Mouse (Mus musculus) lung, adult 2 months (tissue): ENCODE measurements around the gene Yipf3. TPM values are rescaled to one million over a fixed set of nuclear protein-coding genes. Genes with fewer than 3 reads are reported as not detected.
A peak's percentile ranks its signal among the peaks of the same experiment; 100 is the strongest.

Experiments used
- DNase-seq: peaks from one replicate; pipeline ENCODE4 v3.0.0; 2022
- H3K4me1 ChIP-seq: fragments of 200-500 bp; 2 replicates; pipeline ENCODE4 v1.6.1; 2011; ENCODE audit warnings: low read length; ENCODE audit not compliant: control insufficient read depth, insufficient read depth
- H3K4me3 ChIP-seq: fragments of 200-500 bp; replicated peaks from 2 replicates; pipeline ENCODE3; 2011; ENCODE audit warnings: low read depth, mild to moderate bottlenecking, control low read depth, low read length; ENCODE audit errors: extremely low read depth
- CTCF ChIP-seq: fragments of 200-500 bp; IDR thresholded peaks from 2 replicates; pipeline ENCODE4 v1.5.1; 2011; ENCODE audit warnings: mild to moderate bottlenecking, low read length, control low read depth; ENCODE audit not compliant: insufficient read depth
- POLR2A ChIP-seq: fragments of 200-500 bp; IDR thresholded peaks from 2 replicates; pipeline ENCODE4 v1.6.1; 2011; ENCODE audit warnings: low read depth, mild to moderate bottlenecking, control low read depth, low read length, borderline replicate concordance; ENCODE audit errors: extremely low read depth
- WGBS: fragments of 180-500 bp; shearing (Covaris S2); methylation state at CpG from one replicate; pipeline ENCODE4 v1.1.7; 2018; 5-methylcytosine and 5-hydroxymethylcytosine counted together
- polyA plus RNA-seq: library from polyadenylated mRNA; depleted of rRNA; stranded (reverse); fragments of >200 nt; gene quantifications from 2 replicates; pipeline ENCODE4 v1.2.3, GENCODE M21; 2012

Yipf3 gene
- polyA plus RNA-seq, 1 experiment, result 208 TPM

GRCm38 (mm10) chr17:46253452-46254084, 5.7 kb downstream of the Yipf3 start, which contains the start of gene Lrrc73:
Lrrc73 (plus strand) TSS chr17:46253531.
- H3K4me3 ChIP-seq, result peak within 1 kb of the TSS; percentile 62
- DNase-seq, result peak; percentile 89
- WGBS, result 2% methylated on average over 45 of the region's 48 CpGs
- no peak for TF ChIP-seq CTCF
- peak; percentile 47; the same call in 1 of the 2 replicates for TF ChIP-seq POLR2A
- H3K4me1 ChIP-seq, result peaks cover 15% of the 10 kb centered on the region

- H3K4me1 ChIP-seq, result peaks cover 10% of the 10 kb centered on the region
- H3K4me3 ChIP-seq, result peak overlapping the region; percentile 39
- under 1% methylated on average over 50 of the region's 54 CpGs for WGBS
- no peak for TF ChIP-seq POLR2A
- no peak for TF ChIP-seq CTCF
- no peak for DNase-seq
These were observed 6.2 kb downstream of the Yipf3 start for GRCm38 (mm10) chr17:46254106-46254505.

- DNase-seq, result no peak
- H3K4me1 ChIP-seq, result peaks cover 7% of the 10 kb centered on the region
- no peak overlapping the region for H3K4me3 ChIP-seq
- no peak for TF ChIP-seq CTCF
- TF ChIP-seq POLR2A, result no peak
- WGBS, result 27% methylated on average over 6 of the region's 6 CpGs
These were observed 7.3 kb downstream of the Yipf3 start for GRCm38 (mm10) chr17:46255147-46255546.

- TF ChIP-seq POLR2A (no peak), CTCF (no peak)
- H3K4me1 ChIP-seq, result peaks cover 5% of the 10 kb centered on the region
- 75% methylated on average over 30 of the region's 30 CpGs for WGBS
- no peak for DNase-seq
- H3K4me3 ChIP-seq, result no peak overlapping the region
These were observed 10.6 kb downstream of the Yipf3 start for GRCm38 (mm10) chr17:46258279-46259053.

GRCm38 (mm10) chr17:46259675-46260074, 11.8 kb downstream of the Yipf3 start:
- H3K4me1 ChIP-seq, result no peaks in the 10 kb centered on the region
- TF ChIP-seq CTCF (no peak), POLR2A (no peak)
- 83% methylated on average over 17 of the region's 17 CpGs for WGBS
- no peak for DNase-seq
- H3K4me3 ChIP-seq, result no peak overlapping the region

- TF ChIP-seq POLR2A (no peak), CTCF (no peak)
- Histone ChIP-seq H3K4me3 (no peak overlapping the region), H3K4me1 (no peaks in the 10 kb centered on the region)
- DNase-seq, result no peak
- WGBS, result 79% methylated on average over 5 of the region's 5 CpGs
These were observed 14.4 kb downstream of the Yipf3 start for GRCm38 (mm10) chr17:46262201-46262694.

GRCm38 (mm10) chr17:46265502-46265901, 17.6 kb downstream of the Yipf3 start:
- no peak for DNase-seq
- Histone ChIP-seq H3K4me1 (no peaks in the 10 kb centered on the region), H3K4me3 (no peak overlapping the region)
- TF ChIP-seq CTCF (no peak), POLR2A (no peak)
- WGBS, result 76% methylated on average over 12 of the region's 12 CpGs

GRCm38 (mm10) chr17:46265918-46266618, 18.2 kb downstream of the Yipf3 start:
- Histone ChIP-seq H3K4me3 (no peak overlapping the region), H3K4me1 (no peaks in the 10 kb centered on the region)
- TF ChIP-seq POLR2A (no peak), CTCF (peak; percentile 85)
- WGBS, result 18% methylated on average over 14 of the region's 14 CpGs
- peak; percentile 79 for DNase-seq

GRCm38 (mm10) chr17:46266986-46267385, 19.1 kb downstream of the Yipf3 start:
- TF ChIP-seq POLR2A (no peak), CTCF (no peak)
- WGBS, result 67% methylated on average over 6 of the region's 6 CpGs
- DNase-seq, result no peak
- Histone ChIP-seq H3K4me1 (no peaks in the 10 kb centered on the region), H3K4me3 (no peak overlapping the region)
